Mouse (Mus musculus): ENCODE measurements around the gene Gtpbp2.

The Gtpbp2 gene

DNA sequence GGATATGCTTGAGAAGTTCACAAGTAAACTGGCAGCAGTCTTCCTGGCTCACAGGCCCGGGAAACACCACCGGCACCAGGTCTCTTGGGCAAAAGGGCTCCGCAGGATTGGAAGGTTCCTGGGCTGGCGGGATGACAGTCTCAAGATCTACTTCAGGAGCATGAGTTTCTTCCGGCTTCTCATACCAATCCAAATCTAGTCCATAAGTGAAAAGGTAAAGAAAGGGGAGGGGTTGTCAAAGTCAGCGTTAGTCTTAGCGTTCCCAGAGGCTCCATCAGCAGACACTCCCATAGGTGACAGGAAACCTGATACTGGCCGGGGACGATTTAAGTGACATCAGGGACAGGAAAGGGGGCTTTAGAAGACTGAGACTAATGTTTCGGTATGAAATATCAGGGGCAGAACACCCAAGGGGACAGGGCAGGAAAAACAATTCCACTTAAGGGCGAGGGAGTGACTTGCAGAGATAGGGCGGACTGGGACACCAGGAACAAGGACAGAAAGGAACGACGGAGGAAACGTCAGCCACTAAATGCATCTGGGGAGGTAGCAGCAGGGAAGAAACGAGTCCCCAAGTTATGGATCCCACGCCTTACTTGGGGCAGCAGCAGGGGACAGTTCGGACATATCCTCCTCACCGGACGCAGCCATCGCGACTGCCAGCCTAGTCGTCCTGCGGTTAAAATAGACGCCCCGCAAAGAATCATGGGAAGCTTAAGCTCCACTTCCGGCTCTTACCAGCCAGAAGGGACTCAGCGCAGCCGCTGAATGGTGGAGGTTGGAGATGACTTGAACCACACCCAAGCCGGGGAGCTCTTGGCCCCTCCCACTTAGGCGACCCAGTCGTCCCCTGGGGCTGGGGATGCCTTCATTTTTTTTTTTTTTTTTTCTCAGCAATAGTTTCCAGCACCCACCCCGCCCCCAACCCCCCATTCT lies 7.7 kb upstream of the Gtpbp2 start, which contains the start of gene Mad2l1bp:
Gene Mad2l1bp (minus strand): TSS at position 707 of the 936 bp plus-strand sequence.
- peak; percentile 86 to 94 for DNase-seq (ENCODE audit: low spot score in 2 of 2)

DNA sequence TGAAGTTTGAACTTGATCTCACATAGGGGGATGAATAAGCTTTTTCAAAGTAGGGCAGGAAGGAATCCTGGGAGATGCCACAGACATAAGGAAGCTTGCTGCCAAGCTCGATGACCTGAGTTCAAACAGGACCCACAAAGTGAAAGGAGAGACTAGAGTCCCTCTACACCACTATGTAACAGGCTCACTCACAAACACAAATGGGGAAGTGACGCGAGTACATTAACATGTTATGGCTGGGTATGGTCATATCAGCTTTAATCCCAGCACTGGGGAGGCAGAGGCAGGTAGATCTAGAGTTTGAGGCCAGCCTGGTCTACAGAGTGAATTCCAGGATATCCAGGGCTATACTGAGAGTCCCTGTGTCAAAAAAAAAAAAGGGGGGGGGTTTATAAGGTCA lies 6.5 kb upstream of the Gtpbp2 start:
- no peak for DNase-seq (ENCODE audit: low spot score in 2 of 2)

DNA sequence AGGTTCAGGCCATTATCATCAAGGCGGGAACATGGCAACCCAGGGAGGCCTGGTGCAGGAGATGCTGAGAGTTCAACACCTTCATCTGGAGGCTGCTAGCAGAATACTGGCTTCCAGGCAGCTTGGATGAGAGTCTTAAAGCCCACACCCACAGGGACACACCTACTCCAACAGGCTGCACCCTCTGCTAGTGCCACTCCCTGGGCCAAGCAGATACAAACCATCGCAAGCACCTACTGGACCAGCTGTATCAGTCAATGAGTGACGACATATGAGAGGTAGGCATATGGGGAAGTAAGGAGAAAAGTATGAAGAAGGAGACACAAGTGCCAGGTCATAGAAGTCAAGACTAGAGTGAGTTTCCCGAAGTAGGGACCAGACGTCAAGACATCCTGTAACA lies 4.2 kb upstream of the Gtpbp2 start:
- peak; percentile 61 to 74 for DNase-seq (ENCODE audit: low spot score in 2 of 2)

DNA sequence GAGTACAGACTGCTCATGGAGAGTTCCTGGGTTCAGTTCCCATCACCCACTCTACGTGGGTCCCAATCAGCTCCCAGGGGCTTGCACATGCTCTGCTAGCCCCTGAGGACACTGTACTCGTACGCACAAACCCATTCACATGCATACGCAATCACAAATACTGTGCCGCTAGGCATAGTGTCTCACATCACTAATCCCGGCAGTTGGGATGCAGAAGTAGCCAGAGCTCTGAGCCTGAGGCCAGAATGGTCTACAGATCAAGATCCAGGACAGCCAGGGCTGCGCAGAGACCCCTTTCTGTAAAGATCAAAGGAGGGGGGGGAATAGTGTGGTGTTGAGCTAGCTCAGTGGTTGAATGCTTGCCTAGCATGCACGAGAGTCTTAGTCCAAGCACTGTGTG lies 3.7 kb upstream of the Gtpbp2 start:
- DNase-seq (ENCODE audit: low spot score in 2 of 2), result no peak

DNA sequence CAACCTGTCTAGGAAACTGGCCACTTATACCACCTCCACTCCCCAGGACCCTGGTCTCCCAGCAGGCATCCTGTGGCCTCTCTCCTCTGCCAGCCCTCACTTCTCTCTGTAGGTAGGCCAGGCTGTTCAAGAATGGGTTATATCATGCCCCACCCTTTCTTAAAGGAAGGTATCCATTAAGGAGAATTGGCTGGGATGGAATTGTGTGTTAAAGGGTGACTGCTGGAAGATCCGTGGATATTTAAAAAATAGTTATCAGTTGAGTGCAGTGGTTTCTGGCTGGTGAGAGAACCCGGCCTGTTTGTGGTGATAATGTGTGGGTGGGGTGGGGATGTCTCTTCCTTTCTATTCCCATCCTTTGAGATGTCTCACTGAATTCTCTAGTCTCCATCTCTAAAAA lies 1.6 kb upstream of the Gtpbp2 start:
- DNase-seq (ENCODE audit: low spot score in 2 of 2), result peak; percentile 72

DNA sequence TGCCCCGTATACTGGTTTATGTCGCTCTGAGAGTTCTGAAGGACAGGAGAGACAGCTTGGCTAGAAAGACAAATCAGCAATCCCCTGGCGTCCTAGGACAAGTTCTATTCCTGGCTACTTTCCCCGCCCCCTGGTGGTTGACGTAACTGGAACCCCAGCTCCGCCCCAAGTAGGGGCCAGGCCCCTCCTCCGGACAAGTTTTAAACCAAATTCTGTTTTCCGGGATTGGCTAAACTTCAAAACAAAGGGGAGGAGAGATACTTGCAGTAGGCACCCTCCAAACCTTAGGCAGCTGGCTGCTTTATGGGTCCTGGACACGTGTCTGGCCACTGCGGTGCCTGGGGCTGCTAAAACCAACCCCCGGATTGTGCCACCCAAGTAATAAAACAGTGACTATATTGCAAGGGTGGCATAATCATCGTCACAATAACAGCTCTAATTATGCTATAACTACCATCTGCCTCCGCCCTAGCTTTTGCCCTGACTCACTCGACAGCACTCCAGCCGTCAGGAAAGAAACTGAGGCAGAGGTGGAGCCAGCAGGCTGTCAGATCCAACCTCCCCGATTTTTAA lies 656 bp upstream of the Gtpbp2 start:
- DNase-seq (ENCODE audit: low spot score in 2 of 2), result peak; percentile 95 to 96

DNA sequence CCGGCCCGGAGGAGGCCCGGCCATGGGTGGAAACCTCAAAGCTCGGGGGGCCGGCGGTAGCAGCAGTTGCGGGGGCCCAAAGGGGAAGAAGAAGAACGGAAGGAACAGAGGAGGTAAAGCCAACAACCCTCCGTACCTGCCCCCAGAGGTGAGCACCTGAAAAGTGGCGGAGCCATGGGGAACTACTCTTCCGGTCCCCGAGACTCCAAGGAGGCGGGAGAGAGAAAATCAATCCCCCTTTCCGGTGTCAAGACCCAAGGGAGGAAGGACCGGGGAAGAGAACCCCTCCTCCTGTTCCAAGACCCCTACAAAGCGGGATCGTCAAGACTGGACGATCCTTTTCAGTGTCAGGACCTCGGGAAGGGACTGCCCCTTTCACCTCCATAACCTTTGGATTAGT lies 347 bp downstream of the Gtpbp2 start:
- no peak for DNase-seq (ENCODE audit: low spot score in 2 of 2)

DNA sequence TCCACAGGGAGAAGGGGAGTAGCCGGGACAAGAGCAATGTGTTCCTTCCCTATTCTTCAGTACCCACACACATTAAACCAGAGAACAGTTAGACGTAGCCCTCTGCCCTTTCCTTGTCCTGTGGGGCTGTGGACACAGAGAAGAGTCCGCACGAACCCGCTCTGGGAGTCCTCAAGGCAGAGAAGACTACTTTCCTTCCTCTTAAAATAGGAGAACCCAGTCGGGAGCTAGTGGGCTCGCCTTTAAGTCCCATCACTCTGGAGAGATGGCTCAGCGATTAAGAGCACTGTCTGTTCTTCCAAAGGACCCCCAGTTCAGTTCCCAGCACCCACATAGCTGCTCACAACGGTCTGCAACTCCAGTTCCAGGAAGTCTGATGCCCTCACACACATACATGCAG lies 878 bp downstream of the Gtpbp2 start:
- peak in 1 of 2 experiments; percentile 28 for DNase-seq (ENCODE audit: low spot score in 2 of 2)

DNA sequence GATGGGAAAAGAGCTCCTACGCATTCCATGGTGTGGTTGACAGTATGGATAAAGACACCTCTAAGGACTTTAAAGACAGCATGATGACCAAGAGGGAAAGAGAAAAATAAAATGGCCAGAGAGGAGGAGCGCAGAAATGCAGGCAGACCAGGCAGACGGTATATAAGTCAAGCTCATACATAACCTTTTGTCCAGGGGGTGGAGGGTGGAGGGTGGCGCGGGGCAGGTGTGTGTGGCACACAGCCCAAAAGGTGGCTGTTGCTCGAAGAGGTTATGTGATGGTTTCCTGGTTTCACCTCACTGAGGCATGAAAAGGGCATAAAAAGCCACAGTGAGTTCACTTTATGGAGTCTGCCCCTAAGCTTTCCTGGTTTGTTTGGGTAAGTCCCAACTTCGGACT lies 1.7 kb downstream of the Gtpbp2 start:
- DNase-seq (ENCODE audit: low spot score in 2 of 2), result peak in 1 of 2 experiments; percentile 30

DNA sequence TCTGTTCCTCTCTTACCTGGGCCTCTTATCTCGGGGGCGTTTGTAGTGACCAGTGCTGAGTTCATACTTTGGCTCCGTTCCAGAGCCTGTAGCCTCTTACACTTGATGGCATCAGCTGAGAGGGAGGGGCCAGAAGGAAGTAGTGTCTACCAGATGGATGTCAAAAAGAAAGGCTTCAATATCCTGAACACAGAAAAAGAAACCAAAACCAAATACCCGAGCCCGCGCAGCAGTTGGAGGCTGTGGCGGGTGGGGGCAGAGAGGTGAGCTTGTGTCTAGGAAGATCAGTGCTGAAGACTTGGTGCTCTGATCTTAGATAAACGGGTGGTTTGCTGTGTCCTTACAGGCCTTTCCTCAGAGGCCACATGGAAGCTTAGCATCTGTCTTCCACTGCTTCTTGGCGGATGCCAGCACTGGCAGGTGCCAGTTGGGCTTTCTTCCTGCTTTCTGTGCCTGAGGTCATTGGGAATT lies 2.2 kb downstream of the Gtpbp2 start:
- DNase-seq (ENCODE audit: low spot score in 2 of 2), result peak; percentile 58 to 61

DNA sequence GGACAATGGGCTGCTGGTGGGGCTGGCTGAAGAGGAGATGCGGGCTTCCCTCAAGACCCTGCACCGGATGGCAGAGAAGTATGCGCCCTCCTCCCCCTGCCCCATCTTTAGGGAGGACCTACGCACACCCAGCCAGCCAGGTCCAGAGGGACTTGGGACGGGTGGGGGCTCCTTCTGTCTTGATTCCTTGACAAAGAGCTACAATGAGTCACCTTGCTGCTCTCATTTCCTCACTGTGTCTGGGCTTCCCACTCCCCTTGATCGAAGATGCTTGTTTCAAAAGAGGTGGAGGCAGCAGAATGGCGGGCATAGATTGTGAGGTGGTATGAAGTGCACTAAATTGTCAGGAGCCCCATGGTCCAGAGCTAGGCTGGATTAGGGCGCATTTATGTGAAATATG lies 3.5 kb downstream of the Gtpbp2 start:
- DNase-seq (ENCODE audit: low spot score in 2 of 2), result no peak

DNA sequence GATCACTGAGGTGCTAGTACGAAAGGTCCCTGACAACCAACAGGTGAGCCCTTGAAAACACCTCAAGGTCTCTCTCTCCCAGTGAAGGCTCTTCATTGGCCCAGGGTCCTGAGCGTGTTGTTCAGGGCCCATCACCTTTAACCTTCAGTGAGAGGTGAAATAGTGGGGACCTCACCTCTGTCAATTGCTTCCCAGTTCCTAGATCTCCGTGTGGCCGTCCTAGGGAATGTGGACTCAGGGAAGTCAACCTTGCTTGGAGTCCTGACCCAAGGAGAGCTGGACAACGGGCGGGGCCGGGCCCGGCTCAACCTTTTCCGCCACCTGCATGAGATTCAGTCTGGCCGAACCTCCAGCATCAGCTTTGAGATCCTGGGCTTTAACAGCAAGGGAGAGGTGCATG lies 4.0 kb downstream of the Gtpbp2 start:
- no peak for DNase-seq (ENCODE audit: low spot score in 2 of 2)

DNA sequence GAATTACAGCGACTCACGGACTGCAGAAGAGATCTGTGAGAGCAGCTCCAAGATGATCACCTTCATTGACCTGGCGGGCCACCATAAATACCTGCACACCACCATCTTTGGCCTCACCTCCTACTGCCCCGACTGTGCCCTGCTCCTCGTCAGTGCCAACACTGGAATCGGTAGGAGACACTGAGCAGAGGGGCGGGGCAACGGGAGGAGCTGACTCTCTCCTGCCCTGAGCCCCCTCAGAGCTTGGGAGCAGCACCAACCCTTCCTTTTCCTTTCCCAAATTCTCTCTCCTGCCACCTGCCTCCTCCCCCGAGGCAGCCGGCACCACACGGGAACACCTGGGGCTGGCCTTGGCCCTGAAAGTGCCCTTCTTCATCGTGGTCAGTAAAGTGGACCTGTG lies 4.6 kb downstream of the Gtpbp2 start:
- no peak for DNase-seq (ENCODE audit: low spot score in 2 of 2)

DNA sequence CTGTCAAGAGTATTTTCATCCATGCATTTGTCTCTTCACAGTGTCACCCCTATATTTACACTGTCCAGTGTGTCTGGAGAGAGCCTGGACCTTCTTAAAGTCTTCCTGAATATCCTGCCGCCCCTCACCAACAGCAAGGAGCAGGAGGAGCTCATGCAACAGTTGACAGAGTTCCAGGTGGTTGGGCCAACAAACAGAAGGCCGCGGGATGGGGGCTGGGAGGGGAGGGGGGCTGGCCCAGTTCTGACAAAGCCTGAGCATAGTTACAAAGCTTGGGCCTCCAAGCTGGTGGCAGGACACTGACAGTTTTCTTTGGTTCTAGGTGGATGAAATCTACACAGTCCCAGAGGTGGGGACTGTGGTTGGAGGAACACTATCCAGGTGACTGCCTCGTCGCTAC lies 5.4 kb downstream of the Gtpbp2 start:
- no peak for DNase-seq (ENCODE audit: low spot score in 2 of 2)

DNA sequence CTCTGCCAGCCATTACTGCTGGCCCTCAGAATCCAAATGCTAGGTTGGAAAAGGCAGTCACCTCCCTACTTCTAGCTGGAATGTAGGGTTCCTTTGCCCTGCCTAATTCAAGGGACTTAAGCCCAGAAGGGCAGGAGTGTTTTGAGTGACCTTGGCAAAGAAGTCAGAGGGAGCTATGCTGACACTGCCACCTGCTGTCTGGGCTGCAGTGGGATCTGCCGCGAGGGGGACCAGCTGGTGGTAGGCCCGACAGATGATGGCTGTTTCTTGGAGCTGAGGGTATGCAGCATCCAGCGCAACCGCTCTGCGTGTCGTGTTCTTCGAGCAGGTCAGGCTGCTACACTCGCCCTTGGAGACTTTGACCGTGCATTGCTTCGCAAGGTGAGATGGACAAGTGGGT lies 6.2 kb downstream of the Gtpbp2 start:
- DNase-seq (ENCODE audit: low spot score in 2 of 2), result no peak

DNA sequence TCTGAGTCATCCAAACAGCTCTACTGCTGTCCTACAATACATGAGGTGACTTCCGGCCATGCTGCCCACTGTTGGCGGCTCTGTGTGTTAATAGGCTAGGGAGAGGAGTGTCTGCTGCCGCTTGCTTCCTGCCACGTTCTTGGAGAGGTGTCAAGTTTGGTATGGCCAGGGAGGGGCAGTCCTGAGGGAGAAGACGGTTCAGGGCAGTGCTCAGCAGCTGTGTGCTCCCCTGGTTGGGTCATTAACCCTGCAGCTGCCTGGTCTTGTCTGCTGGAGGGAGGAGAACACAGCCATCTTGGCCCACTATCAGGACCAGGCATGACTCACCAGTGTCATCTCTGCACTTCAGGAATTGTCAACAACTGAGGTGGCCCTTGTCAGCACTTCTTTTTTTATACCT lies 7.5 kb downstream of the Gtpbp2 start:
- no peak for DNase-seq (ENCODE audit: low spot score in 2 of 2)

DNA sequence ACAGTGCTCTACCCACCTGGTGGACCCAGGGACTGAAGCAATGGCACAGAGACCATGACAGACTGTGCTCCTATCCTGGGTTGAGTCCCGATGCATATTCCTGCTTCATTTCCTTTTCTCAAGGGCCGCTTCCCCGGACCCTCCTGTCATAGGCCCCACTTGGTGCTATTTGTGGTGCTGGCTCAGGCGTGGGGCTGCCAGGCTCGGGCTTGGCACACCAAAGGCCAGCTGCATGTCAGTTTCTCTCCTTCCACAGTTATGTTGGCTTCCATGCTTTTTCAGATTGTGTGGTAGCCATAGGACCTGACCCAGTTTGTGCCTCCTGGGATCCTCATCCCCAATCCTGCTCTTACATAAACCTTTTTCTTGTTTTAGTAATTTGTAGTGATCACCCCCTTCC lies 7.9 kb downstream of the Gtpbp2 start:
- DNase-seq (ENCODE audit: low spot score in 2 of 2), result no peak

DNA sequence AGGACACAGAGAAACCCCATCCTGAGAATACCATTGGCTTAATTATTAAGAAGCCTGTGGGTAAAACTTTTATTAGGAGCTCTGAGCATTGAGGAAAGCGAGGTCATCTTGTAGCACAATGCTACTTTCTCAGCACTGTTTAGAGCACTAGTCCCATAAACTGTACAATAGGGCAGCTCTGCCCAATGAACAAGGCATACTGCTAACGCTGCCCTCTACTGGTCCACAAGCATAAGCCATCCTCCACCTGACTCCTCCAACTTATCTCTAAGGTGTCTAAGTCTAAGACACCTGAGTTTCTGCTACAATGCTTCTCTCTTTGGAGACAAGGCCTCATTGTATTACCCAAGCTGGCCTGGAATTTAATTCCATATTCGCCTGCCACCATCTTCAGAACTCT lies 9.7 kb downstream of the Gtpbp2 start:
- peak in 1 of 2 experiments; percentile 60 for DNase-seq (ENCODE audit: low spot score in 2 of 2)

DNA sequence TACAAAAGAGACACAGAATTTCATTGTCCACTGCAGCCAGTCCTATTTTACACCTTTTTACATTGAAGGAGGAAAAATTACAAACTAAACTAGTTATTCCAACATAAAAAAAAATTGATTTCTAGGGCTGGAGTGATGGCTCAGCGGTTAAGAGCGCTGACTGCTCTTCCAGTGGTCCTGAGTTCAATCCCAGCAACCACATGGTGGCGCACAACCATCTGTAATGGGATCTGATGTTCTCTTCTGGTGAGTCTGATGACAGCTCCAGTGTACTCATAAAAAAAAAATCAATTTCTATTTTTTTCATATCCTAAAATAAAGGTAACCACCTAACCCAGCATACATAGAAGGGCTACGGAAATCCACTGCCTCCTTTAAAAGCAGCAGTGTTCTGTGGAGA lies 21.4 kb downstream of the Gtpbp2 start:
- no peak for DNase-seq (ENCODE audit: low spot score in 2 of 2)

DNA sequence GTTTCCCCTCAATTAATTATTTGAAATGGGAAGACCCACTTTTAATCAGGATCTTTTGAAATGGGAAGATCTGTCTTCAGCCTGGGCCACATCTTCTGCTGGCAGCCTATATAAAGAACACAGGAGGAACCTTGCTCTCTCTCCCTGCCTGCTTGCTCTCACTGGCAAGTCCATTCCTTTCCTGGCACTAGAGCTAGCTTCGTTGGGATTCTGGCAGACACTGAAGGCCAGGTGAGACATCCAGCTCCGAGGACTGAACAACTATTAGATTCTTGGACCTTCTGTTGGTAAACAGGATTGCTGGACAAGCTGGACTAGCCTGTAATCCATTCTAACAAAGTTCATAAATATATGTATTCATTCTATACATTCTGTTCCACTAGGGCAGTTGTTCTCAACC lies 28.0 kb downstream of the Gtpbp2 start:
- DNase-seq (ENCODE audit: low spot score in 2 of 2), result no peak

DNA sequence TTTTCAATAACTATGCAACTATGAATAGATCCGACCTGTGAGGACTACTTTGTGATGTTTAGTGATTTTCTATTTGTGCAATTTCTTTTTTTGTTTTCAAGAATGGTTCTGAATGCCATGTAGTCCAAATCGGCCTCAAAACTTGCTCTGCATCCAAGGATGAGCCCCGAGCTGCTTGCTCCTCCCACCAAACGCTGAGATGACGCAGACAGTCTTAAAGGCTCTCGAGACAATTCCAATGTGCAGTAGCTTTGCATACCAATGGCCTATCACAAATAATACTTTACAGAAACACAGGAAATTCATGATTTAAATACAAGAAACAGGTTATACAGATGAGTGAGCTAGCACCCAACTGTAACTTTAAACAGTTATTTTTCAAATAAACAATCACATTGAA lies 40.3 kb downstream of the Gtpbp2 start:
- DNase-seq (ENCODE audit: low spot score in 2 of 2), result peak in 1 of 2 experiments; percentile 44

DNA sequence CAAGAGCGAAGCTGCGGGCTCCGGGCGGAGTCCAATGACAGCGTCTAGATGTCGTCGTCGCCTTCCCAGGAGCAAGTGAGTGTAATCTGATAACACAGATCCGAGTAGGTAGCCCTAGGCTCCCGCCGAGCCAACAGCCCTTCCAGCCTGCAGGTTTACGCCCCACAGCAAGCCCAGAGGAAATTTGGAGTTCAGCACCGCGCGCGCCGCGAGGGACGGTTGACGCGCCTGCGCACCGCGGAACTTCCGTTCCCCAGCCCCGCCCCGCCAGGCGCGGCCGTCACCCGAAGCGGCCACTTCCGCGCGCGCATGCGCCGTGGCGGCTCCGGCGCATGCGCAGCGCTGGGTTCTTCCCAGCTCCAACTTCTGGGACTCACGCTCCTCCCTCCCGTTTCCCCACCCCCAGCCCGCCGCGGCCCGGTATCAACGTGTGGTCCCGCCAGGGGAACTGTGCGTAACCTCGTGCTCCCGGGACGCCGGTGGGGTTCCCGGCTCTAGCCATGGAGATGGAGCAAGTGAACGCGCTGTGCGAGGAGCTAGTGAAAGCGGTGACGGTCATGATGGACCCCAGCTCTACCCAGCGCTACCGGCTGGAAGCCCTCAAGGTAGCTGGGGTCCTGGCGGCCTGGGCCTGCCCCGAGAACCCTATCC lies 41.7 kb downstream of the Gtpbp2 start, which contains the start of the genes Polh and Xpo5:
Gene Polh (minus strand): TSS at position 225 of the 651 bp plus-strand sequence.
Gene Xpo5 (plus strand): TSS at position 362 of the 651 bp plus-strand sequence.
- peak; percentile 92 to 96 for DNase-seq (ENCODE audit: low spot score in 2 of 2)
